In the genomic region with DNA sequence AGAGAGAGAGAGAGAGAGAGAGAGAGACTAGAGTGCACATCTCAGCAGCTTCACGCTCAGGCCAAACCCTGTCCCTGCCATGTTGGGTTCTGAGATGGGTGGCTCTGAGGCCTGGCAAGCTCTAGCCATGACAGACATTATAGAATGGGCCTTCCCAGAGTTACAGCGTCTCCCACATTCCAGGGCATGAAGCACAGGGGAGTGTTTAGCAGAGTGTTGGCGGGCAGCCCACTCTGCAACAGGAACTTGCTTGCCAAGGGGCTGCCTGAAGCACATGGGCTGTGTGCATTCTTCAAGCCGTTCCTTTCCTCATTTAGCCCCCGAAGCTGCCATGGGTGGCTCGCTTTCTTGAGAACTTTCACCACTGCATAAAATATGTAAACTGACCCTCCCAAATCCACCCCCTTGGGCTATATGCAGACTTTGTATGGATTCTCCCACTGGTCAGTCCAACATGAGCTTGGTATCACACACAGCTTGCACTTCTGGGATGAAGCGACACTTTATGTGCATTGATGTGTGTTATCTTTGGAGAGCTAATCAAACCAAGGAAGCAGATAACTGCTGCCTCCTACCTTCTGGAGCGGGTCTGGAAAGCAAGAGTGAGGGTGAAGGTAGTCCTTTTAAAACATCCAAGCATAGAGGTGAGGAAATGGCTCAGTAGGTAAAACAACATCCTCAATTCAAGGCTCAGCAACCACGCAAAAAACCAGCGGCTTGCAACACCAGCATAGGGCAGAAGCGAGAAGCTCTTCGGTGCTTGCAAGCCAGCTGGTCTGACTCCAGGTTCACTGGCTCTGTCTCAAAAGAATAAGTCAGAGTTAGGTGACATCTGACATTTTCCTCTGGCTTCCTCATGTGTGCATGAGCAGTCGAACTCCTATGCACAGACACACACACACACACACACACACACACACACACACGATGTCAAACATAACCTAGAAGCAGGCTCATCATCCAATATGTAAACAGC, we compare ENCODE assay signal across 9 mouse cellular contexts.
DNase-seq lines count a peak whose midpoint lies in the region; ATAC-seq lines count a peak whose summit lies in the region.
"Had no signal": no experiment of that assay in that cellular context is flagged by ENCODE, and none has a peak within 500 bp of the region (broad histone marks: within the 10 kb centered on the region; RNA-seq: fewer than 3 reads in every experiment).

No protein-coding gene starts in this region.

- H3K9me3 ChIP-seq in midbrain, embryonic 14.5 days (ENCODE audit: control insufficient read depth, low read length), result no peaks in the 10 kb centered on the region
- H3K9me3 ChIP-seq in midbrain, embryonic 16.5 days (replicated peaks; ENCODE audit: control insufficient read depth, low read length, poor library complexity, severe bottlenecking), result no peaks in the 10 kb centered on the region

- H3K4me3 ChIP-seq in midbrain, embryonic 14.5 days (replicated peaks; ENCODE audit: low read depth, low read length), result no peak overlapping the region
- H3K4me3 ChIP-seq in midbrain, embryonic 16.5 days (ENCODE audit: low read depth, low read length), result no peak overlapping the region

- 82% methylated on average over 14 of the region's 14 CpGs for WGBS in midbrain, embryonic 14.5 days
- 83% methylated on average over 14 of the region's 14 CpGs for WGBS in midbrain, embryonic 16.5 days

- no peaks in the 10 kb centered on the region for H3K36me3 ChIP-seq in midbrain, embryonic 14.5 days (ENCODE audit: control insufficient read depth, insufficient read depth, low read length)
- H3K36me3 ChIP-seq in midbrain, embryonic 16.5 days (ENCODE audit: control insufficient read depth, insufficient read depth, low read length), result no peaks in the 10 kb centered on the region
- H3K36me3 ChIP-seq: G1E had no signal

- H3K27me3 ChIP-seq in midbrain, embryonic 14.5 days (ENCODE audit: control insufficient read depth, insufficient read depth, low read length), result no peaks in the 10 kb centered on the region
- H3K27me3 ChIP-seq in midbrain, embryonic 16.5 days (ENCODE audit: control insufficient read depth, insufficient read depth, low read depth, low read length), result no peaks in the 10 kb centered on the region

- no peak overlapping the region for H3K4me2 ChIP-seq in midbrain, embryonic 14.5 days (ENCODE audit: low read length)
- H3K4me2 ChIP-seq in midbrain, embryonic 16.5 days (ENCODE audit: low read length), result no peak overlapping the region

- 0 out of 2 replicates have a peak, but pooled peaks cover 4% of the 10 kb centered on the region for H3K4me1 ChIP-seq in midbrain, embryonic 14.5 days (ENCODE audit: control insufficient read depth, insufficient read depth, low read length)
- peaks cover 4% of the 10 kb centered on the region; the same call in 1 of the 2 replicates for H3K4me1 ChIP-seq in midbrain, embryonic 16.5 days (ENCODE audit: control insufficient read depth, insufficient read depth, low read length)

- peak; percentile 56 for DNase-seq in midbrain, embryonic 14.5 days
- peak; percentile 21 to 26 for DNase-seq in frontal cortex, postnatal 36 days (ENCODE audit: low spot score in 2 of 2)
- DNase-seq in heart, postnatal 4 days, result peak; percentile 82
- peak; percentile 8 to 14 for DNase-seq in layer of hippocampus, postnatal 25 days (ENCODE audit: extremely low spot score in 1 of 2, low spot score in 1 of 2)
- peak; percentile 37 for DNase-seq in ovary, postnatal 10 days (ENCODE audit: low spot score)
- DNase-seq in cerebellum, adult 8-10 months, result no peak
- DNase-seq in retina, postnatal 1 day, result no peak

- no peak overlapping the region for H3K9ac ChIP-seq in midbrain, embryonic 14.5 days (replicated peaks; ENCODE audit: low read length)
- H3K9ac ChIP-seq in midbrain, embryonic 16.5 days (ENCODE audit: low read depth, low read length), result no peak overlapping the region

- no peak overlapping the region for H3K27ac ChIP-seq in midbrain, embryonic 14.5 days (replicated peaks; ENCODE audit: low read depth, low read length)
- H3K27ac ChIP-seq in midbrain, embryonic 16.5 days (ENCODE audit: low read length), result no peak overlapping the region; the same call in 1 of the 2 replicates

- no peak for ATAC-seq in midbrain, embryonic 14.5 days (ENCODE audit: low FRiP score, low TSS enrichment)
- ATAC-seq in midbrain, embryonic 16.5 days, result no peak

Comparison
In these comparisons a context has a peak if more than half of its experiments do, and no peak if none do; other contexts are left out.
1. DNase-seq: peak in midbrain, embryonic 14.5 days (single experiment), frontal cortex, postnatal 36 days (2 of 2), heart, postnatal 4 days (single experiment), layer of hippocampus, postnatal 25 days (2 of 2) and ovary, postnatal 10 days (single experiment); none in cerebellum, adult 8-10 months (single experiment) and retina, postnatal 1 day (single experiment).